Mouse (Mus musculus) bone marrow, adult 2 months (tissue): ENCODE results near the gene Slx1b.

Source experiments
- CTCF ChIP-seq: fragments of 200-500 bp; IDR thresholded peaks from 2 replicates; pipeline ENCODE4 v1.5.1; 2011; ENCODE audit warnings: low read length, control low read depth; ENCODE audit not compliant: control insufficient read depth, insufficient read depth
- POLR2A ChIP-seq: fragments of 200-500 bp; IDR thresholded peaks from 2 replicates; pipeline ENCODE4 v1.6.1; 2011; ENCODE audit warnings: low read depth, mild to moderate bottlenecking, control low read depth, low read length, borderline replicate concordance; ENCODE audit not compliant: control insufficient read depth

GRCm38 (mm10) chr7:126691676-126692075 is 3.9 kb downstream of the Slx1b start:
- TF ChIP-seq CTCF (no peak), POLR2A (no peak)
